Mouse (Mus musculus) frontal cortex, adult (tissue): ENCODE results near the gene Atrn.
"Not testable (repeated sequence)": the region's sequence is repeated elsewhere in the genome, so short reads cannot be mapped to it uniquely, and the experiment has no call there.

Experiments used
- ATAC-seq: cut with Nextera tagmentation; 2 replicates; pipeline ENCODE4 v1.9.2; 2017; ENCODE audit warnings: mild to moderate bottlenecking, moderate library complexity, mixed read lengths; ENCODE audit not compliant: low TSS enrichment

Atrn gene

DNA sequence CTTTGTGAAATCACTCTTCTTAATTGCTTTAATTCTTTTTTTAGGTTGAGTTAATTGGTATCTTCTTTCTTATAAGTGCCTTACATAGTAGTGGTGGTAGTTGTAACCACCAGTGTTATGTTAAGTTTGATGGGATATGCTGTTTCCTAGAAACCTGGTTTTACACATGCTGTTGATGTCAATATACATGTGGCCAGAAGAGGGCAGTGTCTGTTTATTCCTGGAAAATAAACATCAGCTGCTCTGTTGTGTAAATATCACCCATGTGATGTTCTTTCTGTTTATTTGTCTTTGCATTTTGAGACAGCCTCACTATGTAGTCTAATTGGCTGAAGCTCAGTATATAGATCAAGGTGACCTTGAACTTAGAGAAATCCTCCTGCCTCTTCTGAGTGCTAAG, 55.6 kb downstream of the Atrn start:
- ATAC-seq, result no peak

DNA sequence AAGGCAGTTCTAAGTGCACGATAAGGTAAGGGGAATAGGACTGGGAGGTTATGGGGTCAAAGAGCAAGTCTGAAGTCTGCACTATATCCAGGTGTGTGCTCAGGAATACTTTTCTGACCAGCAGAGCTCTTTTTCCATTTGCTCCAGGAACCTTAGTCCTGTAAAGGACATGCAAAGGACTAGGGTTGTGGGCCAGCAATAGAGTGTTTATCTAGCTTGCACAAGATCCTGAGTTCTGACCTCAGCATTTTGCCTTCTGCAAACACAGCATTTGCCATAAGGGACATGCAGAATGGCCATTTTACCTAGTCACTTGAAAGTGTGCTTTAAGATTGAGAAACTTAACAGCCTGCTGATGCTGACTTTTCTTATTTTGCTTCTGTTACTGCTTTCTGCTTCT, 58.7 kb downstream of the Atrn start:
- ATAC-seq, result no peak

DNA sequence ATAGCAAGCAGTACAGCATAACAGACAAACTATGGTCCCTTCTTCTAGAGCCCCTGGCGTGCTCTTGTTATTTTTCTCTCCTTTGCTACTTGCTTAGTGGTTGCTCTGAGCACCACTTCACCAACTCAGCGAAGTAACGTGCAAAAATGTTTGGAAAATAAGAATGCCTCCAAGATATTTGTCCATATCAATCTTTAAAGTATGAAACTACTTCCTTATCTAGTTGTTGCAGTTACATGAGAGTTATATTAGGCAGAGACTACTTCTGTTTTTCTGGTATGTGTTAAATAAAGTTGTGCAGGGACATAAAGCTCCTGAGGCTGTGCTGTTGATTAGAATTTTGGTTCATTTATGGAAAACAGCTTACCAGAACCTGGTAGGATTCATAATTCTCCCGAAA, 64.7 kb downstream of the Atrn start:
- no peak for ATAC-seq

DNA sequence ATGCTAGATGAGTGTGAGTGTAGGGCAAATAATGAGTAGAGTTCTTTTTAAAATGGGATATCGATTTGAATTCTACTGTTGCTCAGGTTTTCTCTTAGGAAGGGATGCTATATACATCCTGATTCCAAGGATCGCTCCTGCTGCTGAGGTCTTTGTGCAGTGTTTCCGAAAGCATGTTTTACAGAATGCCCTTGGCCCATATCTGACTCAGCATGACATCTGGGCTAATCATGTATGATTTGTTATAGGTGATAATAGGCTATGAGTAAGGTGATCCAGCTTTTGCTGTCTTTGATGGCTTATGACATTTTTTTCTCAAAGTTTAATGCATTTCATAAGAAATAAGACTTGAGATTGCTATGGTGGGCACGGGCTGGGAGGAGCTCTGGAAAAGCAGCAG, 66.1 kb downstream of the Atrn start:
- no peak for ATAC-seq

DNA sequence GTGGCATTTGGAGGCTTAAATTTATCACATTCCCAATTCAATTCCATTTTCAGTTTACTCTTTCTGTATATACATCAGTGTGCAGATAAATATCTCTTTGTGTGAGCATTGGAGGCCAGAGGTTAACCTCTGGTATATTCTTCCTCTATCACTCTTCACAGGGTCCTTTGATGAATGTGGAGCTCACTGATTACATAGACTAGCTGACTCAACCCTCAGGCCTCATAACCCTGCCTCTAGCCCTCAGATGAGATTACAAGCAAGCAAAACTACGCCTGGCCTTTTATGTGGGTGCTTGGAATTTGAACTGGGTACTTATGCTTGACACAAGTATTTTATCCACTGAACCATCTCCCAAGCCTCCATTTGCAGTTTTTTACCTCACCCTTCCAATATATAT, 68.6 kb downstream of the Atrn start:
- ATAC-seq, result no peak

DNA sequence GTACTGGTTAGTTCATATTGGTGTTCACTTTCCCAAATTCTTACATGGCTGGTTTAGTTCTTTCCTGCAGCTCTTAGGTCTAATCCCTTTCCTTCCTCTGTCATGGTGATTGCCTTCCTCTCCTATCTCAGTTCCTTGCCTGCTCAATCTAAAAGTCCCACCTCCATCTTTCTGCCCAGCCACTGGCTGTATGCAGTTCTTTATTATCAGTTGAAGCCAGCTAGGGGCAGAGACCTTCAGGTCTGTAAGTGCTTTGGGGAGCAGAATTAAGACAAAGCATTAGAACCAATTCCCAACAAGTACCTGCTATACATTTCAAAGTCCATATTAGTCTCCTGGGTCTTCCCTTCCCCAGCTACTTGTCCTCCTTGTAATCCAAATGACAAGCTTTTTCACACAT, 71.3 kb downstream of the Atrn start:
- ATAC-seq, result no peak

DNA sequence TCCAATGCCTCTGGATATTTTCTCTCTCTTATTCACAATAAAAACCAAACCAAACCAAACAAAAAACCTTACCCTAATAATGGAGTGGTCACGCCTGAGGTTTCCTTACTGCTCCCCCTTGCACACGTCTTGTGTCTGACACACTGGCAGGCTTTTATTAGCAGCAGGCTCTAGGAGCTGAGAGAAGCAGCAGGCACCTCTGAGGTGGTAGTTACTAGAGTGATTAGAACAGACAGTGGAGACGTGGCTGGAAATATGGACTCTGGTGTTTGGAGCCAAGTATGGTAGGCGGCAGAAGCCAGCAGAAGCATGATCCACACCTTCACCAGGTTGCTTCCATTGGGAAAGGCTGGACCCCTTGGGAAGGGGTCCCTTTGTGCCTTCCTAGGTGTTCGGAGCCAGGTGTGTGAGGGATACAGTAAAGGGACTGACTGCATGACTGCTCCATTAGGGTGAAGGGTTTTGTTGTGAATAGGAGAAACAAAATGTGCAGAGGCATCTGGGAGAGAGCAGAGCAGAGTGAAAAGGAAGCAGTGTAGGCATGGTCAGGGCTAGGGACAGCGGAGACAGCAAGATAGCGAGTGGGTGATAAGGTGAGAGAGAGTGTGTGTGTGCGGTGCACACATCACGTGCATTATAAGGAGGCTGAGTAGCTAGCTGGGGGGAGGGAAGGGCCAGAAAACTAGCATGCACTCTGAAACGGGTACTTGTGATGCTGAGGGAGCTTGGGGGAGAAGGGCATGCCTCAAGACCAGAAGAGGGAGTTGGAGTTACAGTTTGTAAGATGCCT, 72.0 kb downstream of the Atrn start:
- ATAC-seq, result peak; percentile 24; the same call in 1 of the 2 replicates

DNA sequence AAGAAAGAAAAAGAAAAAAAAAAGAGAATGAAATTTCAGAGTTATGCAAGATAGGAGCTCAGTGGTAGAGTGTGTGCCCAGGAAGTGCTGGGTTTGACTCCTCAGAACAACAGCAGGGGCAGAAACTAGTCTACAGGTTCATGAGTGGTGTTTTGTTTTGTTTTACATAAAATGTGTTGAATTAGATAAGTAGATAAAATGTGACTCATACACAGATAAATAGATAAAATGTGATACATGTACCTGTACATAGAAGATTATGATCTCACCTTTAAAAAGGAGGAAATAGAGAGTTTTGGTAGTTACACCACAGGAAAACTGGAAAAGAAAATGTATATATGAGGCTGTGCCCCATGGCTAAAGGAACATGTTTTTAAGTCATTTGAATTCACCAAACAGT, 72.8 kb downstream of the Atrn start:
- no peak for ATAC-seq

DNA sequence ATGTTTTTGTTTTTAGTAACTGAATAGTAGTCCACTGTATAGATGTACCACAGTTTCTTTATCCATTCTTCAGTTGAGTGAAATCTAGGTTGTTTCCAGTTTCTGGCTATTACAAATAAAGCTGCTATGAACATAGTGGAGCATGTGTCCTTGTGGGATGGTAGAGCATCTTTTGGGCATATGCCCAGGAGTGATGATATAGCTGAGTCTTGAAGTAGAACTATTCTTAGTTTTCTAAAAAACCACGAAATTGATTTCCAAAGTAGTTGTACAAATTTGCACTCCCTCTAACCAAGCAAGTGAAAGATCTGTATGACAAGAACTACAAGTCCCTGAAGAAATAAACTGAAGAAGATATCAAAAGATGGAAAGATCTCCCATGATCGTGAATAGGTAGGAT, 86.5 kb downstream of the Atrn start:
- ATAC-seq, result peak; percentile 64; the same call in 1 of the 2 replicates

DNA sequence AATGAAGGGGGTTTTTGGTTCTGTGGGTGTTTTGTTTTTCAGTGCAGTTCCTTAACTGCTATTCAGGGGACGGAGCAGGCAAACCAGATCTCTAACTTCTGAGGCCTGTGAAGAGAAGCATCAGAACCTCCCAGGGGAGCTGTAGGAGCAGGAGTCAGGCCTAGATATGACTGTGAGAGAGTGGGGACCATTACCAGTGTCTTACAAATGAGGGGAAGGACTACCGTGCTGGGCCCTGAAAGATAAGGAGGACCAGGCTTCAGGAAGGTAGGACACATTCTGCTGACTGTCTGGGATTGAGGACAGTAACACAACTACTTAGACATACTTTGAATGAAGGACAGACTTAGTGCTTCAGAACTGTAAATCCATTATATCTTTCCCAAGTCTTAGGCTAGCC, 102.8 kb downstream of the Atrn start:
- ATAC-seq, result no peak

DNA sequence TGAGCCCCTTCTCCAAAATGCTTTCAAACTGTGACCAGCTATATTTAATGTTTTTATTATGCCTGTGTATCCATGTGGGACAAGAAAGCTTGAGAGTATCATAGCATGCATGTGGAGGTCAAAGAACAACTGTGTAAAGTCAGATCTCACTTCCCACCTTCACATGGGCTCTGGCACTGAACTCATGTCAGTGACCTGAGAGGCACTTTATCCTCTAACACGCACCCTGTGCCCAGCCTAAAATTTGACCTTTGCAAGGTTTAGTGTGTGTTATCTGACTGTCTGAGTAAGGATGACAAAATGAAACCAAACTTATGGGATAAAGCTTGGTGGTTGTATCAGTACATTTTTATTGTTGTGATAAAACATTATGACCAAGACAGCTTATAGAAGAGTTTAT, 104.3 kb downstream of the Atrn start:
- no peak for ATAC-seq

DNA sequence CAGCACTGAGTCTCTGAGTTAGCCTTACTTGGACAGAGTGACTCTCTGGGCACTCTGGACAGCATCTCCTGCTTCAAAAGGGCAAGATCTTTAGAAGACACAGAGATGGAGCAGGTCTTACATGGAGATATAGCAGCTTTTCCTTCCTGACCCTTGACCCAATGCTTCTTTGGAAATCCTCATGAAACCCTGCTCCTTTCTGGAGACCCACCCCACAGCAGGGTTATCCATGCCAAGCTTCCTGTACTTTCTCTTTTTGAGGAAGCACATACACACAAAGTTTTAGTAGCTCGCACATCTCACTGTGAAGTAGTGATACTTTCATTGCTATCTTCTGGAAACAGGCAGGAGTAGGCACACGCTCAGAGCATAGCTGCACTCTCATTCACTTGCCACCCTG, 118.9 kb downstream of the Atrn start:
- ATAC-seq, result no peak

DNA sequence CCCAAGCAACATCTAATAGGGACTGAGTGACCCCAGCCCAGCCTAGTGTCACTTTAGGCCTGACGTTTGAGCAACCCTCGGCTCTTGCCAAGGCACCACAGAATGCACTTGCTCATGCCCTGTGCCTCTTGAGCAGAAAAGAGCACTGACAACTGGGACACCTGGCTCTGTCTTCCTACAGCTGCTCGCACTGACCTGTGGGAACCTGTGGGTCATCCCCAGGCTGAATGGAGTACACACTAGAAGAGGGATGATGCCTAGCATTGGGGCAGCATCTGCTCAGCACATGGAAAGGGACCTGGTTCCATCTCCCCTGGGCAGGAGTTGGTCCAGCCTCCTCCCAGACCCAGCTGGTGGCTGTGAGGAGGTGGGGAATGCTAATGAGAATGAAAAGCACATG, 120.6 kb downstream of the Atrn start:
- ATAC-seq, result no peak

DNA sequence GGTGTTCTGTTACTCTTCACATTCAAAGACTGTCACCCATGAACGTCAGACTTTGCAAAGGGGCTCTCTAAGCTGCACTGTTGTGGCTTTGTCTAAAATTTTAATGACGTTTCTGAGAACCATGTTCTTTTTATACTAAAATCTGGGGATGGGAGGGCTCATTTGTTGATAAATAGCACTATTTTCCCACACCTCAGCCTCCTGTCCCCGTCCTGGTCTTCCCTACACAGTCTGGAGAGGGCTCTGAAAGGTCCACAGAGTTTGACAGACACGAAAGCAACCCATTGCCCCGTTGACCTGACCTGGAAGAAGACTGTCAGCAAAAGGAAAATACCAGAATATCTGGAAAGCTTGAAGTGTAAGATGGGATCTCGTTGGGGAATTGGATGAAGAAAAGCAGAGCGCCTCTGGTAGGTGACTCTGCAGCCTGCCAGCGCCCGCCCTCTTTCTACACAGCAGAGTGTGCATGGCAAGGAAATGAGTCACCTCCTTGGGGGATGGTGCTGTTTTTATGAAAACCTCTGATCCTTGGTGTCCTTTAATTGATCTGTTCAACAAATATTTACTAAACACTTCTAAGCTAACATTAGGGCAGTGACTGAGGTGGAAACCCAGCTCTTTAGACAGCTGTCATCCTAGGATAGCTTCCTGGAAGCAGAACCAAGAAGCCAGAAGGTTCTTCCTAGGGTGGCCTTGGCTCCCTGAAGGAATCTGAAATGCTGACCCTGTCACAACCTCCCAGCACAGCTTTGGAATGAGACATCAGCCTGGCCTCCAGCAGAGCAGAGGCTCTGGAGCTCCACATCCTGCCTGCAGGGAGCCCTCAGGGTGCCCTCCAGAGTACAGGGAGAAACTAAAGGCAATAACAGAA, 123.0 kb downstream of the Atrn start:
- ATAC-seq, result peak; percentile 82

DNA sequence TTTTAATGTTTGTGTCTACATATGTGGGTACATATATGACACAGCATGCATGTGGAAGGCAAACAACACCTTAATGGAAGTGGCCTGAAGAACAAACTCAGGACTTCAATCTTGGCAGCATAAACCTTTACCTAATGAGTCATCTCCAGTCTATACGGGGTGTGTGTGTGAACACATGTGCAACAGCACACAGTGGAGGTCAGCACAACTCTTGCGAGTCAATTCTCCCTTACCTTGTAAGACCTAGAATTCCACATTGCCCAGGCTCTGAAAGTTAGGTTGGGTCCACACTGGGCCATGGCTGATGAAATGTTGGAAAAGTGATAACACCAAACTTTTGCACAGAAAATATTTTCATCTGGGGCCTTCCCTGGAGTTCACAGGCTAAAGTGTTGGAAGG, 124.3 kb downstream of the Atrn start:
- ATAC-seq, result no peak

DNA sequence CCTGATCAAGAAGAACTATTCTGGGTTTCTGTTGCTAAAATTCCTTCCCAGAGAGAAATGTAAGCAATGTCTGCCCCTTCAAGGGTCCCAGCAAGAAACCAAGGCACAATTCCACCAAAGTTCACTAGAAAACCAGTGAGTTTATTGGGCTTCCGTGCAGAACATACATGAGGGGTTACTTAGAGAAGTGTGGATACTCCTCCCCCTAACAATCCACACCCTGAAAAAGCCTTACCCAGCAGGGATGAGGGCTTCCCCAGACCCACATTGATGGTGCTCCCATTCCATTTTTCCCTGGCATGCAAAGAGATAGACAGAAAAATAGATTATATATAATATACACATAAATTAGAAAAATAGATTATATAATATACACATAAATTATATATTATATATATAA, 124.7 kb downstream of the Atrn start:
- ATAC-seq, result no peak

DNA sequence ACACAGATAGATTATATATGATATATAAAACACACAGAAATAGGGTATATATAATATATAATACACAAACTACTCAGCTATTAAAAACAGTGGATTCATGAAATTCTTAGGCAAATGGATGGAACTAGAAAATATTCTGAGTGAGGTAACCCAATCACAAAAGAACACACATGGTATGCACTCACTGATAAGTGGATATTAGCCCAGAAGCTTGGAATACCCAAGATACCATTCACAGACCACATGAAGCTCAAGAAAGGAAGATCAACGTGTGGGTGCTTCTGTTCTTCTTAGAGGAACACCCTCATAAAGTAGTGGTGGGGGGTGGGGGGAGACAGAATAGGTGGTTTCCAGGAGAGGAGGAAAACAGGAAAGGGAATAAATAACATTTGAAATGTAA, 125.1 kb downstream of the Atrn start:
- not testable (repeated sequence) for ATAC-seq

DNA sequence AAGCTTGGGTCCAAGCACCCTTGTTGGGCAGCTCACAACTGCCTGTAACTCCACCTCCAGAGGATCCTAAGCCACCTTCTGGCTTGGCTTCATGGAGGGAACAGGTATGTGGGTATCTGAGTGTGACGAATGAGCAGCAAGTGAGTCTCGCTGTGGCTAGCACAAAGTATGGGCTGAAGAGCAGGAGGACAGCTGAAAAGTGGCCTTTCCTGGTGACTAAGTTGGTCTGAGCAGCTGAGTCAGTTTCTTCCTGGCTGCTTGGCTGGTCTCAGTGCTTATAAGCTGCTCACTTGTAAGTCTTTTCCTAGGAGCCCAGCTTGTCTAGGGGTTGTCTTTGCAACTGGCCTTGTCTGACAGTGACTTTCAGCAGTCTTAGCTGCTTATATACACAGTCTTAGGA, 130.0 kb downstream of the Atrn start:
- ATAC-seq, result no peak

DNA sequence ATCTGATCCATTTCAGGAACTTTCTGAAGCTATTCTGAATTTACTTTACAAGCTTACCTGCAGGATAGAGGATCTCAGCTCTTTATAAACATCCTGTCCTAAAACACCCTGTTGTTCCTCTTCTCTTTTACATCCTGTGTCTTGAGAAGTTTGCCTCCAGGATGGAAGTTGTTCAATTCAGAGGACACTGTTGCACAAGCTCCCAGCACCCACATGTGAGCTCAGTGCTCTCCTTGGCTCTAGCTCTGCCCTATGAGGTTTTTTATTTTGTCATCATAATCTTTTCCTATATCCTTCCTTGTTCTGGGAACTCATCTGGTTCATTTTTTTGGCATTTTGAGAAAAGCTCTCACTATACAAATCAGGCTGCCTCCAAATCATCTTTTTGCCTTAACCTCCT, 130.5 kb downstream of the Atrn start:
- no peak for ATAC-seq

DNA sequence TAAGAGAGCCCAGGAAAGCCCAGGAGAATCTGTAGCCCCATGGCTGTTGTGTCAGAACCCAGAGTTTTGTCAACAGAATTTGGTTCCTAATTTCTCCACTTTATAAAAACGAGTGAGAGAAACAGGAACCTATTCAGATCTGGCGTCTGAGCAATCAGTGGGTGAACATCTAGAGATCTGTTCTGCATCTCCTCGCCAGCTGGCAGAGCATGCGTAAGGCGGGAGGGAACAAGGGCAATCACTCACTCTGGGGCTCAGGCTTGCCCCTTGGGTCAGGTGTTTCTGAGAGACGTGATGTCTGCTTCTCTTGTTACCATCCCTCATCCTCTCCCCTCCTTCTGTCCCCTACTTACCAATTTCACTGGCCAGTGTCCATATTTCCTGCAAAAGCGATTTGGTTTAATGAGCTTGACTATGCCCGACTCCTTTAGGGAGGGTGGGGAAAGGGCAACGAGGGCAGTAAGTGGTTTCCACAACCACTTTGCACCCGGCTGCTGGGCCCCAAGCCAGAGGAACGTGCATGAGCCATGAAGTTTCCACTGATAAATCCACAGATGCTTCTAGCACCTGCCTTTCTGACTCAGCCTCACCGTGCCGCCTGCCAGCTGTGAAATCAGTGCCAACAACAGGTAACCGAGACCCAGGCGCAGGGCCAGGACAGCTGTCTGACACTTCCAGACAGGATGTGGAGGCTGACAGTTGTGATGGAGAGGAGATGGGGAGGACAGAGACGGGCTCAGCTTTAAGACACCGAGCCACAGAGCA, 131.1 kb downstream of the Atrn start:
- ATAC-seq, result peak; percentile 36; the same call in 1 of the 2 replicates

DNA sequence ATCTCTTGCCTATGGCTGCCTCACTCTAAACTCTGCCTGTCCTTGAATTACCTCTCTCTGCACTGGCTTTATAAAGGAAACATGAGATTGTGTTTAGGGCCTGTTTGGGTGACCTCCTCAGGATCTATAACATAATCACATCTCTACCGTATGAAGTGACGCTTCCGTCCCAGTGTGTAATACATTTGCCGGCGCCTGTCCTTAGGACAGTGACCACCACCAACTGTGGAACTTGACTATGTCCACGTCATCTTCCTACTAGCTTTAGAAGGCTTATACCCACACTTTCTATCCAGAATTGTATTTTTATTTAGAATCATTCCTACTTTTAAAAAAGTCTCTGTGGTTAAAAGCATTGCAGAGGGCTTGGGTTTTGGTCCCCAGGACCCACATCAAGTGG, 131.9 kb downstream of the Atrn start:
- no peak for ATAC-seq

DNA sequence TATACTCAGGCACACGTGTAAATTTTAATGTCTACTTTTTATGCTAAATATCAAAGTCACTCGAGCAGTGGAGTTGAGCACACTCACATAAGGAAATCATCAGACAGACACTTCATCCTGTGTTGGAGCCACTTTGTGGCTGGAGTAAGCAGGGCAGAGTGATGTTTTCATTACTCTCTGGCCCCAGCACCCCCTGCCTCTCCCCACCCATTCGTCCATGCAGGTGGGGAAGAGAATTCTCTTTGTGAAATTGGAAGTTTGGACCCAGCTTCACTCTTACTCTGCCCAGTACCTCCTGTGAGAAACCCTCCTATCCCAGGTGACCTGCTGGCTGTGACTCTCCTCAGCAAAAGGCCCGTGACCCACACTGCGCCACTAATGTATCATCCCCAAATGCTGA, 132.4 kb downstream of the Atrn start:
- no peak for ATAC-seq
